Mouse (Mus musculus) cerebellum, postnatal 25 days (tissue): ENCODE results near the gene Gpr157.
"Not testable (repeated sequence)": the region's sequence is repeated elsewhere in the genome, so short reads cannot be mapped to it uniquely, and the experiment has no call there.

ENCODE experiments used
- DNase-seq, 2 experiments: peaks; one replicate each; pipeline ENCODE4 v3.0.0; 2021; ENCODE audit warnings: mixed read lengths in 2 of 2

Gene Gpr157

GRCm38 (mm10) chr4:150087161-150087889, at the start of gene Gpr157:
TSS of gene Gpr157 (plus strand) at chr4:150087365.
- DNase-seq, result peak; percentile 86 to 93

- DNase-seq, result no peak
Observed at GRCm38 (mm10) chr4:150038533-150038932, 48.6 kb upstream of the Gpr157 start.

- DNase-seq, result no peak
Observed at GRCm38 (mm10) chr4:150040003-150040581, 47.1 kb upstream of the Gpr157 start.

DNA sequence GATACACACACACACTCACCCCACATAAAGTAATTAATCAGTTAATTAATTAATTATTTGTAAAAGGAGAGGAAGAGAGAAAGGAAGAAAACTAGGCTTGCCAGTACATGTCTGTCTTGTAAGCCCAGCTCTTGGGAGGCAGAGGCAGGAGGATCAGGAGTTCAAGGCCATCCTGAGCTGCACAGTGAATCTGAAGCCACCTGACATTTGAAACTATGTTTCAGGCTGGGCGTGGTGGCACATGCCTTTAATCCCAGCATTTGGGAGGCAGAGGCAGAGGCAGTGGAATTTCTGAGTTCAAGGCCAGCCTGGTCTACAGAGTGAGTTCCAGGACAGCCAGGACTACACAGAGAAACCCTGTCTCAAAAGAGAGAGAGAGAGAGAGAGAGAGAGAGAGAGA, 46.3 kb upstream of the Gpr157 start:
- not testable (repeated sequence) for DNase-seq

GRCm38 (mm10) chr4:150041346-150042110, 45.6 kb upstream of the Gpr157 start:
- DNase-seq, result no peak

DNA sequence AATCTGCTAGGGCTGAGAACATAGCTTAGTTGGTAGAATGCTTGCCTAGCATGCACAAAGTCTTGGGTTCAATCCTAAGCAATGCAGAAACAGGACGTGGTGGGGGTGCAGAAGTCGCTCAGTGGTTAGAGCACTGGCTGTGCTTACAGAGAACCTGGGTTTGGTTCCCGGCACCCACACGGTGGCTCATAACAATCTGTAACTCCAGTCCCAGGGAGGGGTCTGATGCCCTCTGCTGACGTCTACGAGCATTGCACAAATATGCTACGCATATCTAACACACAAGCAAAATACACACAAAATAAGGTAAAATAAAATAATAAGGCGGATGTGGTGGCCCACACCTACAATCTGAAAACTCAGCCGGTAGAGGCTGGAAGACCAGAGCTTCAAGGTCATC, 43.6 kb upstream of the Gpr157 start:
- DNase-seq, result no peak

DNA sequence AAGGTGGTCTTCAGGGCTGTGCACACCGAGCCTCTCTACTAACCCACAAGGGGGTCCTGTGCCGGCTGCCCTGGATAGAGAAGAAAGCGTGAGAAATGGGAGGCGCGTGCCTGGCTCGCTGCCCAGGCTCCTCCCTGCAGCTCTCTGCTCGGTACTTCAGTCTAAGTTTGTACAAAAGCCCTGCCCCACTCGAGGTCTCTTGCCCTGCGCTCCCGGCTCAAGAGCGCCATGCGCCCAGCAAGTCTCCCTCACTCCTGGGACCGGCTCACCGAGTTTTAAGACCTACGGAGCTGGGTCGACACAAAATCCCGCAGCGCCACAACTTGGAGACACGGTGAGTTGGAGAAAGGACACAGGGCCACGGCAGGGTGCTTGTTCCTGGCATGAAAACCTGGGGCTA, 39.1 kb upstream of the Gpr157 start:
- DNase-seq, result peak; percentile 28 to 51

DNA sequence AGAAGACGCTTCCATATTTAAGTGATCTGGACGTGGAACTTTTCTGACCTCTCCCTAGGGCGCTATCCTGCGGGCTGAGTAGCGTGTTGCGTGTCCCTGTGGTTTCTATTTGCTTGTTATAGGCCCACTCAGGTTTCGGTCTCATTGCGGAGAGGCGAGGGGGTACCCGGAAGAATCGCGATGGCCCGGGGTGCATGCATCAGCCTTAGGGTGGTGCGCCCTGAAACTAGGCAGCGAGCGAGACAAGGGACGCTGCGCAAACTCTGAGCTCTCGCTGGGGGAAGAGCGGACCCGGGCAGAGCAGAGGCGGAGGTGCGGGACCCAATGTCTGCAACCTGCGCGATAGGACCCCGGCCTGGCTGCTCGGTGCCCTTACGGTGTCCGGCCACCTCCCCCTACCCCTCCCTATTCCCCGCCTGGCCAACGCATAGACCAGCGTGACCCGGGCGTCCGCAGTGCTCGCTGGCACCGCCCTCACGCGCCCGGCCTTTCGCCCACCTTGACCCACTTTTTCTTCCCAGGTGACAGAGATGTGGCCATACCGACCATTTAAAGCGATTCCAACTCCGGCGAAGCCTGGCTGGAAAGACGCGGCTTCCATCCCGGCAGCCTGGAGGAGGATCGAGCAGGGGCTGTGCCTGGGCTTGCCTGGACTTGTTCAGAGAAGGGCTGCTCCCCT, 38.5 kb upstream of the Gpr157 start:
- DNase-seq, result peak in 1 of 2 experiments; percentile 21

DNA sequence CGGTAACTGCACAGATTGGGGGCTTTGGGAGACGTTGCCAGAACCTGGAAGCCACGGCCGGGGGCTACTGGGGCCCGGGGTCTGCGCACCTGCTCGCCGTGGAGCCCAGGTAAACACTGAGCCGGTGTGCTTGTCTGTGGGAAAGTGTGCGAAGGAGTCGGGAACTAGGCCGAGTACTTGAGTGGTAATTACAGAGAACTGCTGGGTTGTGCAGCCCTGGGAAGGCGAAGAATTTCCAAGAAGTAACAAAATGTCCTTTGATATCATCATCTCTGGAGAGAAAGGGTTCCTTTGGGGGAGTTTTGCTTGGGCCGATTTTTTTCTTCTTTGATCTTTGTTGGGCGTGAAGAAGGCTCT, 38.0 kb upstream of the Gpr157 start:
- DNase-seq, result no peak

DNA sequence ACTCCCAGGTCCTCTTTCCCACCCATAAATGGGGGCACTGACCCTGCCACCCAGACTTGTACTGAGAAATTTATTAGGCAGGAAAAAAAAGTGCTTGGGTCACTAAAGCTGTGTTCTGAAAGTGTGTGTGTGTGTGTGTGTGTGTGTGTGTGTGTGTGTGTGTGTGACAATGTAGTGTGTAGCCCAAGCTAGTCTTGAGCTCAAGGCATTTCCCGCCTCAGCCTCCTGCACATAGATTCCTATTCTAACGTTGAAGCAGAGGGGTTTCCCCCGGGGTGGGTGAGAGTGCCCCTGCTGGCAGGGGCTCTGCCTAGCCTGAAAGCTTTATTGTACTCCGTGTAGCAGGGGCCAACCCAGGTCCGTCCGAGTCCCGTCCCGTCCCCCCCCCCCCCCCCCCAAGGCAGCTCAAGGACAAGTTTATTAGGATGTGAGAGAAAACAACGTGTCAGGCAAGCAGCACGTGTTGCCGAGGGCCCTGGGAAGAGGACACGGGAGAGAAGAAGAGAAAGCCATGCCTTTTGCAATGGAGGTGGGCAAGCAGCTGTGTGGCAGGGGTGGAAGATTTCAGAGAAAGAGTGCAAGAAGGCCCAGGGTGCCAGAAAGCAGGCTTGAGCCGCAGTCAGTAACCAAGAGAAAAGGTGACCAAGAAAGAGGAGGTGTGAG, 37.5 kb upstream of the Gpr157 start:
- DNase-seq, result no peak

DNA sequence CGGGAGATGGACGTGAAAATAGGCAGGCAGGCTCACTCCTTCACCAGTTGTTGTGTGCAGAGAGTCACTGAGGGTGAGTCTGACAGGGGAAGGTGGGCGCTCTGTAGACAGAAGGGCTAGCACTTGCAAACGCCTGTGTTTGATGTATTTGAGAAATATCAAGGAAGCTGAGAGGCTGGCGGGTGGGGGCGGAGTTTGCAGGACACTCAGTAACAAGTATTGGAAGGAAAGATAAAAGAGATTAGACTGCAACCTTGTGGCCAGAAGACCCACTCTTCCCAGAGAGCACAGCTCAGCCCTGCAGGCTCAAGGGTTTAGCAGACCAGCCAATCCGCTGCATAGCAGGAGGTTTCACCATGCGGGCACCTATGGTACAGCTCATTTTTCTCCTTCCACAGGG, 35.7 kb upstream of the Gpr157 start:
- no peak for DNase-seq

- no peak for DNase-seq
Observed at GRCm38 (mm10) chr4:150052380-150052779, 34.8 kb upstream of the Gpr157 start.

DNA sequence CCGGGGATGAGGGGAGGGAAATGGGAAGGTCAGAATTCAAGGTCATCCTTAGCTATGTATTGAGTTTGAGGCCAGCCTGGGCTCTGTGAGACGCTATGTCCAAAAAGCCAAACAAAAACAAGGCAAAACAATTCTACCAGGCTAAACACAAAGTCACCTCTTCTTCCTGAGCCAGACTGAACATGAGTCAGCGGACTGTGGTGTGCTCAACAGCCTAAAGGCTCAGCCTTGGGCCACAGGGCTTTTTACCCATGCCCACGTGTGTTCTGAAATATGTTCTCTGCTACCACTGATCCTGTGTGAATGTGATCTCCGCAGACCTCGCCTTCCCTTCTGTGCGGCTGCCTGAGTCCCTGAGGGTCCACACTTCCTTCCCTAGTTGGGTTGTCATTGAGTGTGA, 31.0 kb upstream of the Gpr157 start:
- DNase-seq, result no peak

GRCm38 (mm10) chr4:150057722-150058121, 29.4 kb upstream of the Gpr157 start:
- DNase-seq, result no peak

GRCm38 (mm10) chr4:150059841-150060468, 27.2 kb upstream of the Gpr157 start:
- DNase-seq, result no peak

DNA sequence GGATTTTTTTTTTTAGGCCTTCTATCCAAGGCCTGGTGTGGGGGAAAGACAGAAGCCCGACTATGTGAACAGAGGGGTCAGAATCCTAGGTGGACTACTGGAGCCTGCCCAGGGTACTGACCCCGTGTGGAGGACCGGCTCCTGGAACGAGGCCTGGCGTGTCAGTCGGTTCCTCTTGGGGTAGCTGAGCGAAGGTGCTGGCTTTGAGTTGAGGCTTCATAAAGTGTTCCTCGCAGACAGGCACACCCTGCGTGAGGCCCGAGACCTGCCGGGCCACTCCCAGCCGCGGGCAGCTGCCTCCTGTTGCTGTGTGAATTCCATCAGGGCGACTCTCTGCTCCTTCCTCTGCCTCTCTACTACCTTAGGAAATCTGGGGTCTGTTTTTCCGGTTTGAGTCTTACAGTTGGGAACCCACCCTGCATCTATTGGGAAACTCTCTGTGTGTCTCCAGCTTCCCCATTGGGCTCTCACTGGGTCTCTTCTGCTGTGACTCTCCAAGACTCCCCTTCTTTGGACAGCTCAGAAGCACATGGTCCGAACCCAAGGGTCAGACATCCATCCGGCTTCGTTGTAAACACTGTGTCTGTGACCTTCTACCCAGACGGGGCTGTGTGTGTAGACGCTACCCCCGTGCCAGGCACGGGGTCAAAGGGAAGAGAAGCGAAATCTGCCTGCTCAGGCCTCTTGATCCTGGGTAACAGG, 26.5 kb upstream of the Gpr157 start:
- no peak for DNase-seq

- peak in 1 of 2 experiments; percentile 17 for DNase-seq
Observed at GRCm38 (mm10) chr4:150061432-150062225, 25.5 kb upstream of the Gpr157 start.

GRCm38 (mm10) chr4:150066706-150067323, 20.4 kb upstream of the Gpr157 start:
- no peak for DNase-seq

GRCm38 (mm10) chr4:150068216-150068615, 18.9 kb upstream of the Gpr157 start:
- no peak for DNase-seq

DNA sequence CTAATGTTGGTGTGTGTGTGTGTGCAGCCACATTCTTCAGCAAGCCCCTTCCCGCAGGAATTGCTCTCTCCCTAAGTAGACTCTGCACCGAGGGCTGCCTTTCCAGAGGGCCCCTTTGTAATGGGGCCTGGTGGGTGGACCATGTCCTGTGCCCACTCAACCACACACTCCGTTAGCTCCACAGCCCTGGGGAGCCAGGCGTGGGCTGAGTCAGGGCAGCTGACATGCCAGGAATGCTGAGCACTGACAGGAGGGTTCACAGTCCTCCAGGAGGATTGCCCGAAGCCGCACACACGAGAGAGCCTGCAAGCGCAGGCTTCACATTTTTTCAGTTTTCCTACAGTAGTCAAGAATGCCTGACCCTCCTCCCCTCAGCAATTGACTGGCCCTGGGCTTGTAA, 17.0 kb upstream of the Gpr157 start:
- DNase-seq, result no peak
